Mouse (Mus musculus): ENCODE data around the gene Tpra1. TPM values are rescaled to one million over a fixed set of nuclear protein-coding genes. Genes with fewer than 3 reads are reported as not detected.
A peak's percentile ranks its signal among the peaks of the same experiment; 100 is the strongest.

The Tpra1 gene
- polyA plus RNA-seq, 1 experiment from 2014 or later: 45.8 TPM

- WGBS: 78% methylated on average over 5 of the region's 5 CpGs
- peaks cover 25% of the 10 kb centered on the region for H3K36me3 ChIP-seq (replicated peaks; ENCODE audit: control insufficient read depth, insufficient read depth)
- H3K4me3 ChIP-seq (replicated peaks; ENCODE audit: low read length): no peak overlapping the region
- no peak for ATAC-seq (ENCODE audit: low FRiP score)
- no peak for DNase-seq (ENCODE audit: low spot score)
- no peak overlapping the region for H3K27ac ChIP-seq
- H3K9me3 ChIP-seq (ENCODE audit: control insufficient read depth, low read length): no peaks in the 10 kb centered on the region
- no peak overlapping the region for H3K4me2 ChIP-seq (replicated peaks)
- no peak overlapping the region for H3K9ac ChIP-seq
- H3K4me1 ChIP-seq (replicated peaks; ENCODE audit: control insufficient read depth, insufficient read depth, low read length): no peaks in the 10 kb centered on the region
- no peaks in the 10 kb centered on the region for H3K27me3 ChIP-seq (ENCODE audit: control insufficient read depth, insufficient read depth, low read length)
Measured at GRCm38 (mm10) chr6:88914799-88915198, 12.7 kb downstream of the Tpra1 start.

- no peak overlapping the region for H3K4me3 ChIP-seq (replicated peaks; ENCODE audit: low read length)
Measured at GRCm38 (mm10) chr6:88915510-88915909, 13.5 kb downstream of the Tpra1 start.

GRCm38 (mm10) chr6:88916153-88916552 is 14.1 kb downstream of the Tpra1 start:
- ATAC-seq (ENCODE audit: low FRiP score): no peak
- no peak overlapping the region for H3K9ac ChIP-seq
- no peak overlapping the region for H3K27ac ChIP-seq
- no peaks in the 10 kb centered on the region for H3K4me1 ChIP-seq (replicated peaks; ENCODE audit: control insufficient read depth, insufficient read depth, low read length)
- no peaks in the 10 kb centered on the region for H3K27me3 ChIP-seq (ENCODE audit: control insufficient read depth, insufficient read depth, low read length)
- no peak for DNase-seq (ENCODE audit: low spot score)
- H3K9me3 ChIP-seq (ENCODE audit: control insufficient read depth, low read length): no peaks in the 10 kb centered on the region
- H3K4me3 ChIP-seq (replicated peaks; ENCODE audit: low read length): no peak overlapping the region
- 56% methylated on average over 1 of the region's 1 CpGs for WGBS
- no peak overlapping the region for H3K4me2 ChIP-seq (replicated peaks)
- peaks cover 13% of the 10 kb centered on the region for H3K36me3 ChIP-seq (replicated peaks; ENCODE audit: control insufficient read depth, insufficient read depth)

More at GRCm38 (mm10) chr6:88915510-88915909, 13.5 kb downstream of the Tpra1 start:
- H3K9me3 ChIP-seq (ENCODE audit: control insufficient read depth, low read length): no peaks in the 10 kb centered on the region
- no peak overlapping the region for H3K27ac ChIP-seq
- peaks cover 18% of the 10 kb centered on the region for H3K36me3 ChIP-seq (replicated peaks; ENCODE audit: control insufficient read depth, insufficient read depth)
- H3K27me3 ChIP-seq (ENCODE audit: control insufficient read depth, insufficient read depth, low read length): no peaks in the 10 kb centered on the region
- H3K9ac ChIP-seq: no peak overlapping the region
- no peak overlapping the region for H3K4me2 ChIP-seq (replicated peaks)
- ATAC-seq (ENCODE audit: low FRiP score) (no peak), DNase-seq (ENCODE audit: low spot score) (no peak)
- no peaks in the 10 kb centered on the region for H3K4me1 ChIP-seq (replicated peaks; ENCODE audit: control insufficient read depth, insufficient read depth, low read length)
- 63% methylated on average over 4 of the region's 4 CpGs for WGBS

- WGBS: 87% methylated on average over 8 of the region's 8 CpGs
- Histone ChIP-seq H3K27me3 (ENCODE audit: control insufficient read depth, insufficient read depth, low read length) (no peaks in the 10 kb centered on the region), H3K4me2 (replicated peaks) (no peak overlapping the region), H3K9me3 (ENCODE audit: control insufficient read depth, low read length) (no peaks in the 10 kb centered on the region), H3K4me3 (replicated peaks; ENCODE audit: low read length) (no peak overlapping the region), H3K27ac (no peak overlapping the region), H3K4me1 (replicated peaks; ENCODE audit: control insufficient read depth, insufficient read depth, low read length) (no peaks in the 10 kb centered on the region), H3K36me3 (replicated peaks; ENCODE audit: control insufficient read depth, insufficient read depth) (no peaks in the 10 kb centered on the region), H3K9ac (no peak overlapping the region)
- ATAC-seq (ENCODE audit: low FRiP score) (no peak), DNase-seq (ENCODE audit: low spot score) (no peak)
Measured at GRCm38 (mm10) chr6:88918802-88919201, 16.8 kb downstream of the Tpra1 start.

GRCm38 (mm10) chr6:88924502-88925275 is 22.6 kb downstream of the Tpra1 start:
- H3K27me3 ChIP-seq (ENCODE audit: control insufficient read depth, insufficient read depth, low read length): no peaks in the 10 kb centered on the region
- H3K4me1 ChIP-seq (replicated peaks; ENCODE audit: control insufficient read depth, insufficient read depth, low read length): peaks cover 38% of the 10 kb centered on the region
- DNase-seq (ENCODE audit: low spot score) (no peak), ATAC-seq (ENCODE audit: low FRiP score) (peak; percentile 54)
- no peaks in the 10 kb centered on the region for H3K9me3 ChIP-seq (ENCODE audit: control insufficient read depth, low read length)
- 7% methylated on average over 5 of the region's 5 CpGs for WGBS
- H3K4me3 ChIP-seq (replicated peaks; ENCODE audit: low read length): no peak overlapping the region
- peak overlapping the region; percentile 85 for H3K27ac ChIP-seq
- H3K36me3 ChIP-seq (replicated peaks; ENCODE audit: control insufficient read depth, insufficient read depth): no peaks in the 10 kb centered on the region
- no peak overlapping the region for H3K9ac ChIP-seq
- no peak overlapping the region for H3K4me2 ChIP-seq (replicated peaks)

- peak; percentile 53; the same call in 1 of the 2 replicates for ATAC-seq (ENCODE audit: low FRiP score)
- 6% methylated on average over 4 of the region's 4 CpGs for WGBS
- peaks cover 47% of the 10 kb centered on the region for H3K4me1 ChIP-seq (replicated peaks; ENCODE audit: control insufficient read depth, insufficient read depth, low read length)
Measured at GRCm38 (mm10) chr6:88925640-88926205, 23.7 kb downstream of the Tpra1 start.

GRCm38 (mm10) chr6:88926870-88927269 is 24.8 kb downstream of the Tpra1 start:
- Histone ChIP-seq H3K9ac (peak overlapping the region; percentile 28; the same call in 1 of the 2 replicates), H3K9me3 (ENCODE audit: control insufficient read depth, low read length) (no peaks in the 10 kb centered on the region), H3K36me3 (replicated peaks; ENCODE audit: control insufficient read depth, insufficient read depth) (no peaks in the 10 kb centered on the region), H3K4me2 (replicated peaks) (no peak overlapping the region), H3K4me3 (replicated peaks; ENCODE audit: low read length) (no peak overlapping the region), H3K27me3 (ENCODE audit: control insufficient read depth, insufficient read depth, low read length) (no peaks in the 10 kb centered on the region), H3K27ac (peak overlapping the region; percentile 85; the same call in 1 of the 2 replicates), H3K4me1 (replicated peaks; ENCODE audit: control insufficient read depth, insufficient read depth, low read length) (peaks cover 47% of the 10 kb centered on the region)
- 23% methylated on average over 3 of the region's 3 CpGs for WGBS
- ATAC-seq (ENCODE audit: low FRiP score) (no peak), DNase-seq (ENCODE audit: low spot score) (no peak)

More at GRCm38 (mm10) chr6:88925640-88926205, 23.7 kb downstream of the Tpra1 start:
- Histone ChIP-seq H3K27me3 (ENCODE audit: control insufficient read depth, insufficient read depth, low read length) (no peaks in the 10 kb centered on the region), H3K36me3 (replicated peaks; ENCODE audit: control insufficient read depth, insufficient read depth) (no peaks in the 10 kb centered on the region), H3K4me3 (replicated peaks; ENCODE audit: low read length) (no peak overlapping the region), H3K4me2 (replicated peaks) (no peak overlapping the region), H3K27ac (peak overlapping the region; percentile 85), H3K9me3 (ENCODE audit: control insufficient read depth, low read length) (no peaks in the 10 kb centered on the region), H3K9ac (peak overlapping the region; percentile 21; the same call in 1 of the 2 replicates)
- DNase-seq (ENCODE audit: low spot score): no peak

- Histone ChIP-seq H3K4me3 (replicated peaks; ENCODE audit: low read length) (no peak overlapping the region), H3K4me1 (replicated peaks; ENCODE audit: control insufficient read depth, insufficient read depth, low read length) (peaks cover 47% of the 10 kb centered on the region), H3K27me3 (ENCODE audit: control insufficient read depth, insufficient read depth, low read length) (no peaks in the 10 kb centered on the region), H3K9ac (no peak overlapping the region), H3K4me2 (replicated peaks) (no peak overlapping the region), H3K27ac (no peak overlapping the region), H3K9me3 (ENCODE audit: control insufficient read depth, low read length) (no peaks in the 10 kb centered on the region), H3K36me3 (replicated peaks; ENCODE audit: control insufficient read depth, insufficient read depth) (no peaks in the 10 kb centered on the region)
- peak; percentile 87 for DNase-seq (ENCODE audit: low spot score)
- ATAC-seq (ENCODE audit: low FRiP score): peak; percentile 25; the same call in 1 of the 2 replicates
- WGBS: 5% methylated on average over 2 of the region's 2 CpGs
Measured at GRCm38 (mm10) chr6:88927595-88927994, 25.5 kb downstream of the Tpra1 start.

- Histone ChIP-seq H3K27ac (no peak overlapping the region), H3K4me2 (replicated peaks) (no peak overlapping the region), H3K9ac (no peak overlapping the region), H3K4me3 (replicated peaks; ENCODE audit: low read length) (no peak overlapping the region), H3K27me3 (ENCODE audit: control insufficient read depth, insufficient read depth, low read length) (no peaks in the 10 kb centered on the region), H3K36me3 (replicated peaks; ENCODE audit: control insufficient read depth, insufficient read depth) (no peaks in the 10 kb centered on the region), H3K4me1 (replicated peaks; ENCODE audit: control insufficient read depth, insufficient read depth, low read length) (peaks cover 47% of the 10 kb centered on the region), H3K9me3 (ENCODE audit: control insufficient read depth, low read length) (no peaks in the 10 kb centered on the region)
- no peak for DNase-seq (ENCODE audit: low spot score)
- no peak for ATAC-seq (ENCODE audit: low FRiP score)
- WGBS: 89% methylated on average over 1 of the region's 1 CpGs
Measured at GRCm38 (mm10) chr6:88928026-88928425, 26.0 kb downstream of the Tpra1 start.
